In genomic region chr6:113245585-113245984, GRCm38 (mm10) we compare ENCODE assay signal across 30 mouse cellular contexts. TPM values are rescaled to one million over a fixed set of nuclear protein-coding genes. Genes with fewer than 3 reads are reported as not detected.
DNase-seq lines count a peak whose midpoint lies in the region; TF ChIP-seq lines count a peak whose summit lies in the region.
"Had no signal": no experiment of that assay in that cellular context is flagged by ENCODE, and none has a peak within 500 bp of the region (broad histone marks: within the 10 kb centered on the region; RNA-seq: fewer than 3 reads in every experiment).

No protein-coding gene starts in this region.

- H3K9me3 ChIP-seq in megakaryocyte, embryonic 14.5 days: no peaks in the 10 kb centered on the region
- H3K9me3 ChIP-seq: embryonic facial prominence, embryonic 13.5 days; forebrain, embryonic 10.5 days; heart, embryonic 13.5 days; liver, embryonic 15.5 days; midbrain, embryonic 13.5 days had no signal

- TF ChIP-seq POLR2A in spleen, adult 2 months (IDR thresholded peaks at IDR 0.05; ENCODE audit: low read depth, low read length): no peak

- WGBS in spleen, adult 2 months: 55% methylated on average over 2 of the region's 2 CpGs

- no peak overlapping the region for H3K4me3 ChIP-seq in spleen, adult 2 months (ENCODE audit: extremely low read depth, insufficient read depth, insufficient read length)
- peak overlapping the region; percentile 77 for H3K4me3 ChIP-seq in megakaryocyte, embryonic 14.5 days (replicated peaks)
- H3K4me3 ChIP-seq: embryonic facial prominence, embryonic 13.5 days; forebrain, embryonic 10.5 days; gastrocnemius, adult 2 months; heart, adult 2 months; heart, embryonic 13.5 days; liver, embryonic 15.5 days; midbrain, embryonic 13.5 days had no signal

- no peak for TF ChIP-seq CTCF in spleen, adult 2 months (IDR thresholded peaks at IDR 0.05; ENCODE audit: extremely low read depth, insufficient read depth, insufficient read length, insufficient replicate concordance)

- DNase-seq in spleen, adult 2 months (ENCODE audit: low read depth in 1 of 2, low spot score in 2 of 2): peak in 1 of 2 experiments; percentile 19
- DNase-seq in spleen, postnatal 14 days (ENCODE audit: low spot score in 2 of 2): no peak
- peak; percentile 87 for DNase-seq in MEL-GATA-1-ER (ENCODE audit: extremely low read depth, low read depth)
- DNase-seq in layer of hippocampus, postnatal 25 days (ENCODE audit: extremely low spot score in 1 of 2, low spot score in 1 of 2): no peak
- DNase-seq in thymus, postnatal 10 days (ENCODE audit: low spot score in 2 of 2): no peak
- no peak for DNase-seq in layer of hippocampus, postnatal 14 days (ENCODE audit: low spot score in 2 of 2)
- DNase-seq: adrenal gland, postnatal 14 days; cerebellum, adult 11 months; cerebellum, adult 9-10 months; cerebellum, postnatal 36 days; embryo, embryonic 11 days; gastrocnemius, adult 2 months; gastrocnemius, postnatal 36 days; heart, adult 2 months; heart, postnatal 14 days; kidney, adult 8-10 months; kidney, postnatal 4 days; liver; lung, embryonic 14.5 days; lung, postnatal 14 days; spleen, adult 18-20 months; thymus, postnatal 36 days had no signal

- H3K4me1 ChIP-seq in spleen, adult 2 months (ENCODE audit: control insufficient read depth, insufficient read depth, insufficient read length): peaks cover 4% of the 10 kb centered on the region; the same call in 1 of the 2 replicates
- peaks cover 83% of the 10 kb centered on the region for H3K4me1 ChIP-seq in megakaryocyte, embryonic 14.5 days
- H3K4me1 ChIP-seq: embryonic facial prominence, embryonic 13.5 days; heart, embryonic 13.5 days; midbrain, embryonic 13.5 days had no signal

- H3K27me3 ChIP-seq in spleen, adult 2 months (ENCODE audit: control insufficient read depth, insufficient read depth, low read length): no peaks in the 10 kb centered on the region
- H3K27me3 ChIP-seq in megakaryocyte, embryonic 14.5 days (replicated peaks): no peaks in the 10 kb centered on the region
- H3K27me3 ChIP-seq: embryonic facial prominence, embryonic 13.5 days; heart, embryonic 13.5 days; liver, embryonic 15.5 days; midbrain, embryonic 13.5 days; Patski had no signal

- H3K27ac ChIP-seq in spleen, adult 2 months (ENCODE audit: insufficient read depth, low read length): peak overlapping the region; percentile 52
- H3K27ac ChIP-seq: embryonic facial prominence, embryonic 13.5 days; forebrain, embryonic 10.5 days; gastrocnemius, adult 2 months; heart, adult 2 months; heart, embryonic 13.5 days; kidney, postnatal 0 days; liver, embryonic 15.5 days; midbrain, embryonic 13.5 days had no signal

- H3K36me3 ChIP-seq in spleen, adult 2 months (ENCODE audit: control insufficient read depth, insufficient read depth, low read length): peaks cover 21% of the 10 kb centered on the region
- H3K36me3 ChIP-seq in megakaryocyte, embryonic 14.5 days (replicated peaks; ENCODE audit: low read length): peaks cover 93% of the 10 kb centered on the region

RNA-seq across cellular contexts. Expression of gene Mtmr14, which starts 7.9 kb away (rescaled TPM):
- 47.4 and 64.4 TPM in 2 replicates for polyA plus RNA-seq in spleen, adult 2 months (2012; rRNA removed)
- polyA plus RNA-seq in megakaryocyte, embryonic 14.5 days (2012; ENCODE audit: insufficient read depth, low replicate concordance): 479 and 605 TPM in 2 replicates
- total RNA-seq in layer of hippocampus, postnatal 25 days (2021): 10 to 100 TPM; 15.7 to 17.3 TPM
- total RNA-seq in layer of hippocampus, postnatal 14 days (2021): 10 to 100 TPM; 17.6 to 19.0 TPM

RNA-seq across cellular contexts. Expression of gene Cpne9, which starts 36.5 kb away (rescaled TPM):
- polyA plus RNA-seq in spleen, adult 2 months (2012; rRNA removed): 0.13 and 0.23 TPM in 2 replicates
- 0.43 and 2.3 TPM in 2 replicates for polyA plus RNA-seq in megakaryocyte, embryonic 14.5 days (2012; ENCODE audit: insufficient read depth, low replicate concordance)
- total RNA-seq in layer of hippocampus, postnatal 25 days (2021): 10 to 100 TPM; 17.5 to 18.9 TPM
- total RNA-seq in layer of hippocampus, postnatal 14 days (2021): 10 to 100 TPM; 14.3 to 21.8 TPM
- total RNA-seq: gastrocnemius, adult 2 months; gastrocnemius, postnatal 36 days had no signal
- polyA plus RNA-seq: heart, embryonic 13.5 days; kidney, postnatal 0 days; liver, embryonic 15.5 days; lung, embryonic 14.5 days had no signal

RNA-seq across cellular contexts. Expression of gene Lhfpl4, which starts 50.4 kb away (rescaled TPM):
- 0.06 and 0.08 TPM in 2 replicates for polyA plus RNA-seq in spleen, adult 2 months (2012; rRNA removed)
- polyA plus RNA-seq in megakaryocyte, embryonic 14.5 days (2012; ENCODE audit: insufficient read depth, low replicate concordance): not detected in 2 replicates
- 10 to 100 TPM; 73.2 to 84.9 TPM for total RNA-seq in layer of hippocampus, postnatal 25 days (2021)
- total RNA-seq in layer of hippocampus, postnatal 14 days (2021): 10 to 100 TPM; 86.6 to 91.8 TPM
